8 mouse cellular contexts compared by ENCODE assay signal in genomic region chr9:123156910-123157361, GRCm38 (mm10). TPM values are rescaled to one million over a fixed set of nuclear protein-coding genes. Genes with fewer than 3 reads are reported as not detected.
DNase-seq lines count a peak whose midpoint lies in the region; ATAC-seq lines count a peak whose summit lies in the region.

No protein-coding gene starts in this region.

- H3K4me2 ChIP-seq in hindbrain, embryonic 16.5 days (ENCODE audit: low read length) = peak overlapping the region; percentile 32
- peak overlapping the region; percentile 52 for H3K4me2 ChIP-seq in limb, embryonic 12.5 days
- peak overlapping the region; percentile 30 for H3K4me2 ChIP-seq in midbrain, embryonic 12.5 days (replicated peaks)

- peak; percentile 70 for DNase-seq in NIH3T3 (ENCODE audit: low read depth)
- peak; percentile 74 to 80 for DNase-seq in cerebellum, postnatal 10 days
- DNase-seq in gastrocnemius, postnatal 25 days = peak; percentile 81
- DNase-seq in spleen, postnatal 4 days (ENCODE audit: low spot score in 2 of 2) = peak; percentile 55 to 73

- H3K36me3 ChIP-seq in hindbrain, embryonic 16.5 days (ENCODE audit: control insufficient read depth, insufficient read depth, low read length) = no peaks in the 10 kb centered on the region
- no peaks in the 10 kb centered on the region for H3K36me3 ChIP-seq in limb, embryonic 12.5 days
- no peaks in the 10 kb centered on the region for H3K36me3 ChIP-seq in midbrain, embryonic 12.5 days

- peak; percentile 53 for ATAC-seq in hindbrain, embryonic 16.5 days
- 0 out of 2 replicates have a peak, but pooled peaks have one; percentile 53 for ATAC-seq in limb, embryonic 12.5 days (ENCODE audit: insufficient number of reproducible peaks, insufficient read depth, low FRiP score, low TSS enrichment, low read depth)
- ATAC-seq in midbrain, embryonic 12.5 days (ENCODE audit: low FRiP score, low read depth) = peak; percentile 68; the same call in 1 of the 2 replicates
- ATAC-seq in granulocyte monocyte progenitor cell, adult 5-6 weeks (replicated peaks; ENCODE audit: poor library complexity, severe bottlenecking) = no peak

- H3K9me3 ChIP-seq in hindbrain, embryonic 16.5 days (ENCODE audit: control insufficient read depth, low read length) = no peaks in the 10 kb centered on the region
- no peaks in the 10 kb centered on the region for H3K9me3 ChIP-seq in limb, embryonic 12.5 days
- no peaks in the 10 kb centered on the region for H3K9me3 ChIP-seq in midbrain, embryonic 12.5 days

- 39% methylated on average over 29 of the region's 30 CpGs for WGBS in hindbrain, embryonic 16.5 days
- WGBS in limb, embryonic 12.5 days = 32% methylated on average over 30 of the region's 30 CpGs
- WGBS in midbrain, embryonic 12.5 days = 27% methylated on average over 29 of the region's 30 CpGs

- H3K4me3 ChIP-seq in hindbrain, embryonic 16.5 days (ENCODE audit: low read length) = peak overlapping the region; percentile 16
- peak overlapping the region; percentile 28 for H3K4me3 ChIP-seq in limb, embryonic 12.5 days (replicated peaks)
- H3K4me3 ChIP-seq in midbrain, embryonic 12.5 days = peak overlapping the region; percentile 4; the same call in 1 of the 2 replicates

- H3K27me3 ChIP-seq in hindbrain, embryonic 16.5 days (replicated peaks; ENCODE audit: control insufficient read depth, insufficient read depth, low read length) = peaks cover 3% of the 10 kb centered on the region; the same call in 1 of the 2 replicates
- peaks cover 5% of the 10 kb centered on the region for H3K27me3 ChIP-seq in limb, embryonic 12.5 days
- peaks cover 8% of the 10 kb centered on the region; the same call in 1 of the 2 replicates for H3K27me3 ChIP-seq in midbrain, embryonic 12.5 days

- H3K9ac ChIP-seq in hindbrain, embryonic 16.5 days (ENCODE audit: low read depth, low read length) = no peak overlapping the region
- H3K9ac ChIP-seq in limb, embryonic 12.5 days (replicated peaks) = no peak overlapping the region
- H3K9ac ChIP-seq in midbrain, embryonic 12.5 days (replicated peaks) = no peak overlapping the region

- no peaks in the 10 kb centered on the region for H3K4me1 ChIP-seq in hindbrain, embryonic 16.5 days (ENCODE audit: control insufficient read depth, insufficient read depth, low read depth, low read length)
- no peaks in the 10 kb centered on the region for H3K4me1 ChIP-seq in limb, embryonic 12.5 days (replicated peaks)
- no peaks in the 10 kb centered on the region for H3K4me1 ChIP-seq in midbrain, embryonic 12.5 days

- no peak overlapping the region for H3K27ac ChIP-seq in hindbrain, embryonic 16.5 days (ENCODE audit: low read depth, low read length)
- no peak overlapping the region for H3K27ac ChIP-seq in limb, embryonic 12.5 days
- H3K27ac ChIP-seq in midbrain, embryonic 12.5 days (replicated peaks) = no peak overlapping the region

RNA-seq across cellular contexts. Expression of gene Clec3b, which starts 6.2 kb away (rescaled TPM):
- total RNA-seq in gastrocnemius, postnatal 25 days (2021) = 10 to 100 TPM; 44.1 to 65.2 TPM
- 4.2 and 4.5 TPM in 2 replicates for polyA plus RNA-seq in hindbrain, embryonic 16.5 days (2015; fragmentation: Nextera tagmentation; extraction: Ambion mirVana)
- polyA plus RNA-seq in limb, embryonic 12.5 days (2016; fragmentation: Nextera tagmentation; extraction: Ambion mirVana) = not detected in 2 replicates
- 0.31 TPM in 1 of 2 replicates, not detected in the other for polyA plus RNA-seq in midbrain, embryonic 12.5 days (2016; fragmentation: Nextera tagmentation; extraction: Ambion mirVana)
- total RNA-seq in granulocyte monocyte progenitor cell, adult 5-6 weeks (2014; fragmentation: Nextera tagmentation) = not detected in 2 replicates
- not detected in 2 replicates for total RNA-seq in granulocyte monocyte progenitor cell, adult 5-6 weeks (2017)

RNA-seq across cellular contexts. Expression of gene Exosc7, which starts 43.9 kb away (rescaled TPM):
- 10 to 100 TPM; 17.3 to 19.6 TPM for total RNA-seq in gastrocnemius, postnatal 25 days (2021)
- 76.3 and 78.2 TPM in 2 replicates for polyA plus RNA-seq in hindbrain, embryonic 16.5 days (2015; fragmentation: Nextera tagmentation; extraction: Ambion mirVana)
- polyA plus RNA-seq in limb, embryonic 12.5 days (2016; fragmentation: Nextera tagmentation; extraction: Ambion mirVana) = 85.7 and 88.2 TPM in 2 replicates
- 96.5 and 103 TPM in 2 replicates for polyA plus RNA-seq in midbrain, embryonic 12.5 days (2016; fragmentation: Nextera tagmentation; extraction: Ambion mirVana)
- total RNA-seq in granulocyte monocyte progenitor cell, adult 5-6 weeks (2014; fragmentation: Nextera tagmentation) = 85.4 and 103 TPM in 2 replicates
- 119 and 126 TPM in 2 replicates for total RNA-seq in granulocyte monocyte progenitor cell, adult 5-6 weeks (2017)

RNA-seq across cellular contexts. Expression of gene Zdhhc3, which starts 43.9 kb away (rescaled TPM):
- total RNA-seq in gastrocnemius, postnatal 25 days (2021) = 10 to 100 TPM; 48.5 to 49.5 TPM
- 88.7 and 92.7 TPM in 2 replicates for polyA plus RNA-seq in hindbrain, embryonic 16.5 days (2015; fragmentation: Nextera tagmentation; extraction: Ambion mirVana)
- polyA plus RNA-seq in limb, embryonic 12.5 days (2016; fragmentation: Nextera tagmentation; extraction: Ambion mirVana) = 74.4 TPM in 2 replicates
- 84.1 and 86.4 TPM in 2 replicates for polyA plus RNA-seq in midbrain, embryonic 12.5 days (2016; fragmentation: Nextera tagmentation; extraction: Ambion mirVana)
- total RNA-seq in granulocyte monocyte progenitor cell, adult 5-6 weeks (2014; fragmentation: Nextera tagmentation) = 66.7 and 68.4 TPM in 2 replicates
- 43.1 and 47.1 TPM in 2 replicates for total RNA-seq in granulocyte monocyte progenitor cell, adult 5-6 weeks (2017)

RNA-seq across cellular contexts. Expression of gene Cdcp1, which starts 58.9 kb away (rescaled TPM):
- total RNA-seq in gastrocnemius, postnatal 25 days (2021) = not detected
- polyA plus RNA-seq in hindbrain, embryonic 16.5 days (2015; fragmentation: Nextera tagmentation; extraction: Ambion mirVana) = 0.11 and 0.24 TPM in 2 replicates
- polyA plus RNA-seq in limb, embryonic 12.5 days (2016; fragmentation: Nextera tagmentation; extraction: Ambion mirVana) = 3.6 and 3.8 TPM in 2 replicates
- 0.11 and 0.17 TPM in 2 replicates for polyA plus RNA-seq in midbrain, embryonic 12.5 days (2016; fragmentation: Nextera tagmentation; extraction: Ambion mirVana)
- total RNA-seq in granulocyte monocyte progenitor cell, adult 5-6 weeks (2014; fragmentation: Nextera tagmentation) = not detected in 2 replicates
- total RNA-seq in granulocyte monocyte progenitor cell, adult 5-6 weeks (2017) = 0.43 TPM in 1 of 2 replicates, not detected in the other
